Mouse (Mus musculus) midbrain, embryonic 12.5 days (tissue): Measurements from ENCODE around the gene Slc6a12. TPM values are rescaled to one million over a fixed set of nuclear protein-coding genes. Genes with fewer than 3 reads are reported as not detected.

Experiments
- ATAC-seq: fragments of 200-750 bp; cut with Nextera tagmentation; 2 replicates; pipeline ENCODE4 v1.8.0; 2017; ENCODE audit warnings: low read depth, moderate TSS enrichment, moderate library complexity; ENCODE audit not compliant: low FRiP score
- H3K27ac ChIP-seq: fragments of 300-500 bp; sonication (generic); replicated peaks from 2 replicates; pipeline ENCODE4 v1.5.1; 2016; ENCODE audit warnings: mild to moderate bottlenecking
- H3K27me3 ChIP-seq: fragments of 300-500 bp; sonication (generic); 2 replicates; pipeline ENCODE4 v1.6.1; 2016; ENCODE audit warnings: mild to moderate bottlenecking
- H3K36me3 ChIP-seq: fragments of 300-500 bp; sonication (generic); 2 replicates; pipeline ENCODE4 v1.6.1; 2016
- H3K4me1 ChIP-seq: fragments of 300-500 bp; sonication (generic); 2 replicates; pipeline ENCODE4 v1.6.1; 2016
- H3K4me2 ChIP-seq: fragments of 300-500 bp; sonication (generic); replicated peaks from 2 replicates; pipeline ENCODE4 v1.6.1; 2016; ENCODE audit warnings: mild to moderate bottlenecking, moderate library complexity
- H3K4me3 ChIP-seq: fragments of 300-500 bp; sonication (generic); 2 replicates; pipeline ENCODE4 v1.5.1; 2016; ENCODE audit warnings: mild to moderate bottlenecking
- H3K9ac ChIP-seq: fragments of 300-500 bp; sonication (generic); replicated peaks from 2 replicates; pipeline ENCODE4 v1.6.1; 2016; ENCODE audit warnings: mild to moderate bottlenecking, moderate library complexity
- H3K9me3 ChIP-seq: fragments of 300-500 bp; sonication (generic); 2 replicates; pipeline ENCODE4 v1.6.1; 2016; ENCODE audit warnings: mild to moderate bottlenecking
- WGBS: fragments of 180-500 bp; shearing (Covaris S2); methylation state at CpG from one replicate; pipeline ENCODE4 v1.1.7; 2016; 5-methylcytosine and 5-hydroxymethylcytosine counted together
- polyA plus RNA-seq: library from polyadenylated mRNA; unstranded; fragments of >200 nt; fragmentation: Nextera tagmentation; extraction: Ambion mirVana; gene quantifications from 2 replicates; pipeline ENCODE4 v1.2.1, GENCODE M21; 2016

Slc6a12 gene
- 0.20 and 0.37 TPM in 2 replicates for polyA plus RNA-seq

- no peak within 1 kb of the TSS for H3K4me2 ChIP-seq
- H3K27ac ChIP-seq, result no peak within 1 kb of the TSS
- no peak within 1 kb of the TSS for H3K4me3 ChIP-seq
- H3K9me3 ChIP-seq, result no peaks in the 10 kb centered on the region
- no peak for ATAC-seq
- no peak within 1 kb of the TSS for H3K9ac ChIP-seq
- no peaks in the 10 kb centered on the region for H3K27me3 ChIP-seq
- 80% methylated on average over 15 of the region's 15 CpGs for WGBS
- H3K36me3 ChIP-seq, result no peaks in the 10 kb centered on the region
- 0 out of 2 replicates have a peak, but pooled peaks cover 3% of the 10 kb centered on the region for H3K4me1 ChIP-seq
These were observed at the start of gene Slc6a12 for GRCm38 (mm10) chr6:121343026-121343770. Slc6a12 (plus strand) TSS chr6:121343076.

- peaks cover 9% of the 10 kb centered on the region for H3K27me3 ChIP-seq
- WGBS, result 44% methylated on average over 7 of the region's 7 CpGs
- peaks cover 14% of the 10 kb centered on the region for H3K4me1 ChIP-seq
- H3K27ac ChIP-seq, result no peak overlapping the region
- H3K4me2 ChIP-seq, result no peak overlapping the region
- no peak overlapping the region for H3K4me3 ChIP-seq
- H3K9me3 ChIP-seq, result no peaks in the 10 kb centered on the region
- no peaks in the 10 kb centered on the region for H3K36me3 ChIP-seq
- ATAC-seq, result no peak; the same call in 1 of the 2 replicates
- H3K9ac ChIP-seq, result no peak overlapping the region
These were observed 43.6 kb upstream of the Slc6a12 start for GRCm38 (mm10) chr6:121299317-121299716.

GRCm38 (mm10) chr6:121299954-121300353, 42.9 kb upstream of the Slc6a12 start, which contains the start of gene Slc6a13:
Slc6a13 (plus strand) TSS chr6:121300227.
- no peaks in the 10 kb centered on the region for H3K9me3 ChIP-seq
- peak; percentile 62; the same call in 1 of the 2 replicates for ATAC-seq
- H3K27ac ChIP-seq, result no peak within 1 kb of the TSS
- WGBS, result 3% methylated on average over 11 of the region's 11 CpGs
- no peak within 1 kb of the TSS for H3K4me3 ChIP-seq
- no peaks in the 10 kb centered on the region for H3K36me3 ChIP-seq
- H3K27me3 ChIP-seq, result peaks cover 9% of the 10 kb centered on the region
- 0 out of 2 replicates have a peak within 1 kb of the TSS, but pooled peaks have one; percentile 17 for H3K4me2 ChIP-seq
- no peak within 1 kb of the TSS for H3K9ac ChIP-seq
- H3K4me1 ChIP-seq, result peaks cover 14% of the 10 kb centered on the region

GRCm38 (mm10) chr6:121300504-121300903, 42.4 kb upstream of the Slc6a12 start:
- Histone ChIP-seq H3K4me3 (no peak overlapping the region), H3K9ac (no peak overlapping the region), H3K9me3 (no peaks in the 10 kb centered on the region), H3K4me1 (peaks cover 14% of the 10 kb centered on the region), H3K4me2 (no peak overlapping the region), H3K27me3 (peaks cover 9% of the 10 kb centered on the region), H3K36me3 (no peaks in the 10 kb centered on the region), H3K27ac (no peak overlapping the region)
- ATAC-seq, result no peak
- 68% methylated on average over 9 of the region's 9 CpGs for WGBS

DNA sequence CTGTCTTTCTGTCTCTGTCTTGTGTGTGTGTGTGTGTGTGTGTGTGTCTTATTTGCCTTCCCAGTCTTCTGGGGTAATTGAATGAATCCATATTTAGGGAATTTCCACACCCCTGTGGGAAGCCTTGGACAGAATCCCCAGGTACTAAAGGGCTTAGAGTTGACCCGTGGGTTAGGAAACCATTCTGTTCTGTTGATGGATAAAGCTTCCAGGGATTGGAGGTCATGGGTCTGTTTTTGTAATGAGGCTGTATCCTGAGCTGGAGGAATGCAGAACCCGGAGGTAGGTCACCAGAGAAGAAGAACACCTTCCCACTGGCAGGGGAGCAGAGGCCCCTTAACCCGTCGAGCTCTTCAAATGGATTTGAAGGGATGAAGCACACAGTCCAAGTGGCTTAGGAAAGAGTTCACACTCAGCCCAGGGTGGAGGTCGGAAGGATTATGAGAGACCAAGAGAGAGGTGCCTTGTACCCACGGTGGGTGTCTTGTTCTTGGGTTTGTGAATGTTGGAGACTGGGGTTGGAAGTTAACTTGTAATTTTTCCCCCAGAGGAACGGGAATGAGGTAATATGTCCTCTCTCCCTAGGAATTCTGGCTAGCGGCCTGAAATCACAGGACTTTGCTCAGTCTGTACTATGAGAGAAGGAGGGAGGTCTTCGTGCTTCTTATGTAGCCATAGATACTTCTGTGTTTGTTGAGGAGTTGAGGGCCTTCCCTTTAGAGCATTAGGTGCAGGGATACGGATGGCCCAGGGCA, 39.2 kb upstream of the Slc6a12 start:
- no peak overlapping the region for H3K9ac ChIP-seq
- no peak overlapping the region for H3K27ac ChIP-seq
- ATAC-seq, result no peak
- no peaks in the 10 kb centered on the region for H3K9me3 ChIP-seq
- WGBS, result 58% methylated on average over 10 of the region's 10 CpGs
- H3K4me3 ChIP-seq, result no peak overlapping the region
- no peaks in the 10 kb centered on the region for H3K36me3 ChIP-seq
- no peak overlapping the region for H3K4me2 ChIP-seq
- peaks cover 5% of the 10 kb centered on the region for H3K27me3 ChIP-seq
- peaks cover 14% of the 10 kb centered on the region for H3K4me1 ChIP-seq

- H3K9ac ChIP-seq, result no peak overlapping the region
- no peak overlapping the region for H3K4me3 ChIP-seq
- H3K36me3 ChIP-seq, result no peaks in the 10 kb centered on the region
- peaks cover 5% of the 10 kb centered on the region for H3K27me3 ChIP-seq
- WGBS, result 84% methylated on average over 9 of the region's 9 CpGs
- no peak overlapping the region for H3K4me2 ChIP-seq
- no peak overlapping the region for H3K27ac ChIP-seq
- no peaks in the 10 kb centered on the region for H3K9me3 ChIP-seq
- peaks cover 9% of the 10 kb centered on the region for H3K4me1 ChIP-seq
- ATAC-seq, result no peak
These were observed 38.2 kb upstream of the Slc6a12 start for GRCm38 (mm10) chr6:121304630-121305029.

DNA sequence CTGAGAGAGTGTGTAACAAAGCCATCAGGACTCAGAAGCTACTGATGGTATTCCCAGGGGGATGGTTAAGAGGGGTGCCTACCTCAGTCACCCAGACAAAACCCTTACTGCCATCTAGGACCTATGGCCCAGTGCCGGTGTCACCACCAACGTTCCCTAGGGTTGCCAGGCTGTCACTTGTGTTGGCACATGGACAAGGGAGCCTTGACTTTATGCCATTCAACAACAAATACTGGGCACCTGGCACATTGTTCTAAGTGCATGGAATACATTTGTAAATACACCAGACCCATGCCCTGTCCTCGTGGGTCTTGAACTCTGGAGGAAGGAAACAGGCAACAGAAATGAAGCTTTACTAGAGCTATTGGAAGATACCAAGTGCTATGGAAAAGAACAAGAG, 37.3 kb upstream of the Slc6a12 start:
- H3K36me3 ChIP-seq, result no peaks in the 10 kb centered on the region
- H3K4me3 ChIP-seq, result no peak overlapping the region
- 88% methylated on average over 3 of the region's 3 CpGs for WGBS
- no peaks in the 10 kb centered on the region for H3K9me3 ChIP-seq
- no peak for ATAC-seq
- H3K4me2 ChIP-seq, result no peak overlapping the region
- no peak overlapping the region for H3K9ac ChIP-seq
- H3K27me3 ChIP-seq, result peaks cover 4% of the 10 kb centered on the region
- 0 out of 2 replicates have a peak, but pooled peaks cover under 1% of the 10 kb centered on the region for H3K4me1 ChIP-seq
- no peak overlapping the region for H3K27ac ChIP-seq

GRCm38 (mm10) chr6:121310984-121311383, 31.9 kb upstream of the Slc6a12 start:
- Histone ChIP-seq H3K27me3 (no peaks in the 10 kb centered on the region), H3K4me1 (no peaks in the 10 kb centered on the region), H3K36me3 (no peaks in the 10 kb centered on the region), H3K4me3 (no peak overlapping the region), H3K4me2 (no peak overlapping the region), H3K9ac (no peak overlapping the region), H3K9me3 (no peaks in the 10 kb centered on the region), H3K27ac (no peak overlapping the region)
- WGBS, result 84% methylated on average over 6 of the region's 6 CpGs
- ATAC-seq, result no peak

DNA sequence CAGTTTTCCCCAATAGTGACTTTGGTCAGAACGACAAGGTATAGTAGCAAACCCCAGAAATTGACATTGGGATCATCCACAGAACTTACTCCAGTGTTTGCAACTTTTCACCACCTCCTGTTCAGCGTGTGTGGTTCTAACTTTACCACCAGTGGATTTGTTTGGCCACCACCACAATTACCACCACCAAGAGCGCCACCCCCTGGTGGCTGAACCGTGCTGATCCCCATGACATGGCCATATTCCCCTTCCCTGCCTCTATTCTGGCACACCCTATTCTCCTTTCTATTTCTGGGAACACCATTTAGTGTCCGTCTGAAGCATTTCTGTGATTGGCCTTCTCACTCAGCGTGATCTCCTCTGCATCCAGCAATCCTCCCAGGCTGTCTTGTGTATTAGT, 23.8 kb upstream of the Slc6a12 start:
- Histone ChIP-seq H3K9ac (no peak overlapping the region), H3K9me3 (no peaks in the 10 kb centered on the region), H3K4me1 (no peaks in the 10 kb centered on the region), H3K27me3 (no peaks in the 10 kb centered on the region), H3K4me2 (no peak overlapping the region), H3K27ac (no peak overlapping the region), H3K4me3 (no peak overlapping the region), H3K36me3 (no peaks in the 10 kb centered on the region)
- ATAC-seq, result no peak
- WGBS, result 64% methylated on average over 6 of the region's 6 CpGs

- 86% methylated on average over 9 of the region's 9 CpGs for WGBS
- no peak for ATAC-seq
These were observed 20.3 kb upstream of the Slc6a12 start for GRCm38 (mm10) chr6:121322381-121323110.

GRCm38 (mm10) chr6:121325298-121325697, 17.6 kb upstream of the Slc6a12 start:
- H3K27ac ChIP-seq, result no peak overlapping the region
- H3K4me1 ChIP-seq, result peaks cover 6% of the 10 kb centered on the region
- H3K27me3 ChIP-seq, result no peaks in the 10 kb centered on the region
- WGBS, result 98% methylated on average over 2 of the region's 3 CpGs
- H3K9me3 ChIP-seq, result no peaks in the 10 kb centered on the region
- H3K4me3 ChIP-seq, result no peak overlapping the region
- ATAC-seq, result no peak
- H3K36me3 ChIP-seq, result no peaks in the 10 kb centered on the region
- no peak overlapping the region for H3K4me2 ChIP-seq
- H3K9ac ChIP-seq, result no peak overlapping the region

More at GRCm38 (mm10) chr6:121322381-121323110, 20.3 kb upstream of the Slc6a12 start:
- Histone ChIP-seq H3K4me3 (no peak overlapping the region), H3K27ac (no peak overlapping the region), H3K9me3 (no peaks in the 10 kb centered on the region), H3K4me2 (no peak overlapping the region), H3K27me3 (no peaks in the 10 kb centered on the region), H3K4me1 (no peaks in the 10 kb centered on the region), H3K9ac (no peak overlapping the region), H3K36me3 (no peaks in the 10 kb centered on the region)
